Mouse (Mus musculus): ENCODE data around the gene Casz1.

DNA sequence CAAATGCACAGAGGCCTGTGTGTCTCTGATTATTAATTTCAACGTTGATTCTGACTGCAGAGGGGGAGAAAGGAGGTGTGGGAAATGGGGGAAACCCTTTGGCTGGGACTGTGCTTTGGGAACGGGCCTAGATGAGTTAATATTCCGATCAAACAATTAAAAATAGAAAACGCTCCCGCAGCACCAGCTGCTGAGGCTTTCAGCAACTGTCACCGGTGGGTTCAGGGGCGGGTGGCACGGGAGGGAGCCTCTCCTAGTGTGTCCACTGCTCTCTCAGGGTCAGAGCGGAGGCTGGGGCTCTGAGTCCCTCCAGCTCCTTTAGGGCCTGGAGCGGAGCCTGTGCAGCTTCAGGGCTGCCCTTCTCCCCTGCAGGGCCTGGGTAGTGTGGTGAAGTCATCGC, 105.3 kb downstream of the Casz1 start:
- TF ChIP-seq POLR2A (IDR thresholded peaks at IDR 0.05; ENCODE audit: low read depth, low read length) = no peak
- TF ChIP-seq CTCF (IDR thresholded peaks at IDR 0.05; ENCODE audit: extremely low read depth, insufficient read length, insufficient replicate concordance, low read depth, low read length) = no peak

All from small intestine, adult 2 months (tissue).